Mouse (Mus musculus) naive thymus-derived CD4-positive, alpha-beta T cell, adult 2 months (primary cell): ENCODE data around the gene St3gal4.

ENCODE experiments used
- DNase-seq: peaks from one replicate; pipeline ENCODE4 v3.0.0-alpha.2; 2011; ENCODE audit warnings: low read depth

Gene St3gal4

DNA sequence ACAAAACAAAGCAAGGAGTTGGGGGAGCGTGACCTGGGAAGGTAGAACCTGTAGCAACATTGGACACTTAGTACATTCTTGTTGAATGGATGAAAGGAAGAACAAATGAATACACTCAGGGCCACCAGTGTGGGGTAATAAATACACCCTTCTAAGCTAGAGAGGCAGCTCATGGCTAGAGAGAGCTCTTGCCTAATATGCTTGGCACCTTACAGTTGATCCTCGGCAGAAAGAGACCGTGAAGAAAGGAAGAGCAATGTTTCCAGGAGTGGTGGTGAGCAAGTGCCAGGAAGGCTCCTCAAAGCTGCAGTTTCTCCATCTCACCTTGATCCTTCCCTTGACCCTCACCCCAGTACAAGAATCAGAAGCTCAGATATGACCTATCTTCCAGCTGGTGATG is 9.5 kb upstream of the St3gal4 start:
- DNase-seq, result no peak

DNA sequence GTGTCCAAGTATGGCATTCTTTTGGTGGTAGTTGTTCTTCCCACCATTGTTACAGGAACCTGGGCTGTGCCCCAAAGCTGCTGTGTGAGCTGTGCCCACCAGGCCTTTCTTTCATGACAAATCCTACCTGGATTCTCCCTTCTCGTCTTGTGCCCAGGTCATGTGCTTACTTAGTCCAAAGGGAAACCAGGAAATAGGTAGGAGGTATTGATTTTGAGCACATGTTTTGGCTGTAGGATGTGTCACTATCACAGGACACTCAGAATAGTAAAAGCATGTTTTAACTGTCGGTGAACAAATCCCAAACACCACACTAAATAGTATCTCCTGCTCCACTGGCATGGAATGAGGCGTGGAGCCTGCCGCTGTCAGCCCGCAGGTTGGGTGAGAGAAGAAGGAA is 8.5 kb upstream of the St3gal4 start:
- DNase-seq, result no peak

DNA sequence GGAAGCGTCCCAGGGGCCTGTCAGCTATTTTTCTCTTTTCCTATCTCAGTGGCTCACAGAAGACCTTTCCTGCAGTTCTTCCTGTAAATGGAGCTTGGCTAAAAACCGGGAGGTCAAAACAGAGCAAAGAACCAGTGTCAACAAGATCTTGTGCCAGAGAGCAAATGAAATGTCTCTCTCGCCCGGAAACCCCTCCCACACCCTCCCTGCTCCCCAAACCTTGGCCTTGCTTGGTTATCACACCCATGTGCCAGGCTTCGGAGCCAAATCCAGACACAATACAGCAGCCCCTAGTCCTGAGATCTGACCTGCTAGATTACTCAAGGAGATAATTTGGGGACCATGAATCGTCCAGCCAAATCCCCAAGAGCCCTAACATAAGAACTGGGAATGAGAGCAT is 8.1 kb upstream of the St3gal4 start:
- no peak for DNase-seq

DNA sequence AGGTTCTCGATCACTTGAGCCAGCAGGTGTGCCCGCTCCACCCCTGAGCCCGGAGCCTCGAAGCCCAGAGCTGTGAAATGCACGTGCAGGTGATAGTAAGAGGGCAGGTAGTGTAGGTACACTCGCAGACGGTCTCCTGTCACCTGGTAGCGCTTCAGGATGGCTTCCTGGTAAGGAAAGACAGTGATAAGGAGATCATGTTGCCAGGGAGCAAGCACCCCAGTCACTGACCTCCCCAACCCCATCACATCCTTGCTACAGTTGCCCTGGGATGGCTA is 5.5 kb upstream of the St3gal4 start:
- DNase-seq, result no peak

DNA sequence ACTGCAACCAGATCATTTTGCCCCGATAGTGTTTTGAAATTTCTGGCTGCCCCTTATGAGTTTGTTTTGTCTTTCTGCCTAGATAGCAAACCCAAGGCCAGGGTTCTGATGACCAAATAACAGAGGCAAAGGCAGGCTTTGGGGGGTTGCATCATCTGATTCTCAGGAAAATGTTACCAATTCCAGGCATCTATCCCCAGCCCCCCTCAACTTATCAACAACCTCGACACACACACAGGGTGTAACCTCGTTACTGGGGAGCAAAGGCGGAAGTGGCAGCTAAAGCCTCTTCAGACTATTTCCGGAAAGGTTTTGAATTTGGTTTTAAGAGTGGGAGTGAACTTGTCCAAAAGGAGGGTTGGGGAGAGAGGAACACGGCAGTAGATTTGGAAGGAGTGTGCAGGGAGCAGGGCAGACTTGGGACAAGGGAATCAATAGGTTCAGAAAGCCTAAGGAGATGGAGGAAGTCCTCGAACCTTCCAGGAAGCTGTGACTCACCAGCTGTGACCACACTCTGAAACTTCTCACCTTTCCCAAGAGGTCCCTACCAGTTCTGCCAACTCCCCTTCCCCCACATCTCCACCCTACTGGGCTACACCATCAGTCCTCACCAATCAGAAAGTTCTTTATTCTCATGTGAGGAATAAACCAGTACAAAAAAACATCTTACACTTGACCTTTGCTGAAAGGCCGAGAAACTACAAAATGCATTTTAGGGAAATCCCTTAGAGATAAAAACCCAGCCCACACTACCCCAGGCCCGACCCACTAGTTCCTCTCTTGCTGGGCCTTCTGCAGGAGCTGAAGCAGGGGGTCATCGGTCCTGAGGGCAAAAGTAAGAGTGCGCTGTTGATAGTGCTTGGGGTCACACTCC is 5.0 kb upstream of the St3gal4 start:
- DNase-seq, result peak; percentile 65

DNA sequence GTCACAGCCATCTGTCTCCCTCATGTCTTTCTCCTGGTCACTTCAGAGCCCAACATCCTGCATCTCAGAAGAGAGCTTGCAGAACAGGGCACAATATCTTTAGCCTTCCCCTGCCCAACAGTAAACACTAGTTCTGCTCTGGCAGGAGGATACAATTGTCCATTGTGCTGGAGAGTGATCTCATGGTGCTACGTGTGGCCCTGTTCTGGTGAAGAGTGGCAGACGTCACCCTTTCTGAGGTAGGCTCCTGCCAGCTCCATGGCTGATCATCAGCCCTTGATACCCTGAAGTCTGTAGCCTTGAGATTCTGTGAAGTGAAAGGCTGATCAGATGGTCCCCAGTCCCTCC is 4.4 kb upstream of the St3gal4 start:
- peak; percentile 39 for DNase-seq

DNA sequence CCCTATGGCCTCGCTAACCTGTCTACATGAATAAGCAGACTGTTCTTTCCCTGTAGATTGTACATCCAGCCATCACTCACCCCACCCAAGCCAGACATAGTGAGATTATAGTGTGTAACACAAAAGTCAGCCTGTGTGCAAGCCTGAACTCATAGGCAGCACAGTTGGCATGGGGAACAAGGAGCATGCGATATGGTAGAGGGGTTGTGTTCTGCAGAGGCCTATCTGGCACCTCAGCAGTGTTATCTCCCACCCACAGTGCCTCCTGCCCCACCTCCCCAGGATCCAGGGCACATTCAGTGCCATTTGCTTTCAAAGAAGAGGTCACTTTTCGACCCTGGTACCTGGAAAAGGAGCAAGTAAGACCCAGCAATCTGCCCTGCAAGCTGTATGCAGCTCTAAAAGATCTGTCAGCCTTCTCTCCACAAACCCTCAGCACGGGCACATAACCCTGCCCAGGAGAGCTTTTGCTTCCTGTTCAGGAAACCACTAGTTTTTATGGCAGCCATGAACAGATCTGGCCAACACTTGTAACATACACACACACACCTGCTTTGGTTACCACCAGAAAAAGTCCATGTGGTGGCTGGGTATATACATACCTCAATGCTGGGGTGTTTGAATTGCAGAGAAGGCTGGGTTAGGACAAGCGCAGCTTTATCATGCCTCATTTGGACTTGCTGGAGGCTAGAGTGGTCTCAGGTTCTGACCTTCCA is 3.6 kb upstream of the St3gal4 start:
- DNase-seq, result peak; percentile 48

DNA sequence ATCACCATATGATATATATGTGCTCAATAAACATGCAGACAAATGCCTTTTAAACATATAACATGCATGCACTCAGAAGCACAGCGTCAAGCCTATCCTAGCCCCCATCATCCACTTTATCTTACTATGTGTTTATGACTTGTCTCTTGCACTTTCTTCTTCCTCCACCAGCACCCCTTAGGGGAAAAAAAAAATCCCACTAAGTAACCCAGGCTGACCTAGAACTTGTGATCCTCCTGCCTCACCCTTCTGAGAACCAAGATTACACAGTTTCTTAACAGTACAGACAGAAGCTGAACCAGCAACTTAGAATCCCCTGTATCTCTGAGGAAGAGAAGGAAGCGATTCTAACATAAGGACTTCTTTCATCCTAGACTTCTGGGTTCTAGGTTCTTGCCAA is 505 bp downstream of the St3gal4 start:
- DNase-seq, result no peak

DNA sequence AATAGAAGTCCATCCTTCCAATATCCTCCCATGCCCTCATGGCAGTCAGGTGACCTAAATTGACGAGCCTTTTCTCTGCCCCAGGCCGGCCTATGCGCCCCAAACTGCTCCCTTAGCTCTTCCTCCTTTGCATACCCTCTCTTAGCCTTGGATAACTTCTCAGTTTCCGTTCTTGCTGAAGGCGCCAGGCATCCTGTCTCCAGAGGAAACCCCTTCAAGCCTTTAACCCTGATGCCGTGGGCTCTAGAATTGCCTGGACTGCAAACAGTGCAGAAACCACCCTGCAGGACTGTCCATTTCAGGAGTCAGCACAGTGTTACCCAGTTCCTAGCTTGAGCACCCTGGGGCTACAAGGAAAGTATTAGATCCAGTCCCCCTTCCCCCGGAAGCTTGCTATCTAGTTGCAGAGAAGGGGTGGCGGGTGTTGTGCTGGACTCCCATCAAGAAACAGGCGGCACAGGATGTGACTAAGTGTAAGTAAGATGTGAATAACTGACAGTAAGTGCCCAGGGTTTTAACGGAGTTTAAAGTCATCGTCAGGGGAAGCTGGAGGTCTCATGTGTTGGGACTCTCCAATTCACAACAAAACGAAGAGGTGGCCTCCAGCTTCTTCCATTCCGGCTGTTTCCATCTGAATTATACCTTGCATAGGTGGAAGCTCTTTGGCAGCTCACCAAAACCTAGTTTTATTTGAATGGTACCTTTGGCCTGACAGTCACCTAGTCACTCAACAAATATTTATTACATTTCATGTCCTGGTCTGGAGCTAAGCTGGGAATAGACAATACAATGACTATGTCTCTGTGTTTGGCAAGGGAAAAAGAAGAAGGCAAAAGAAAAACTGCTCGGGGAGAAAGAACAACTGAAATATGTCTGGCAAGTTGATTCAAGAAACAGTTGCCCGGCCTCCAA is 1.4 kb downstream of the St3gal4 start:
- DNase-seq, result peak; percentile 68

DNA sequence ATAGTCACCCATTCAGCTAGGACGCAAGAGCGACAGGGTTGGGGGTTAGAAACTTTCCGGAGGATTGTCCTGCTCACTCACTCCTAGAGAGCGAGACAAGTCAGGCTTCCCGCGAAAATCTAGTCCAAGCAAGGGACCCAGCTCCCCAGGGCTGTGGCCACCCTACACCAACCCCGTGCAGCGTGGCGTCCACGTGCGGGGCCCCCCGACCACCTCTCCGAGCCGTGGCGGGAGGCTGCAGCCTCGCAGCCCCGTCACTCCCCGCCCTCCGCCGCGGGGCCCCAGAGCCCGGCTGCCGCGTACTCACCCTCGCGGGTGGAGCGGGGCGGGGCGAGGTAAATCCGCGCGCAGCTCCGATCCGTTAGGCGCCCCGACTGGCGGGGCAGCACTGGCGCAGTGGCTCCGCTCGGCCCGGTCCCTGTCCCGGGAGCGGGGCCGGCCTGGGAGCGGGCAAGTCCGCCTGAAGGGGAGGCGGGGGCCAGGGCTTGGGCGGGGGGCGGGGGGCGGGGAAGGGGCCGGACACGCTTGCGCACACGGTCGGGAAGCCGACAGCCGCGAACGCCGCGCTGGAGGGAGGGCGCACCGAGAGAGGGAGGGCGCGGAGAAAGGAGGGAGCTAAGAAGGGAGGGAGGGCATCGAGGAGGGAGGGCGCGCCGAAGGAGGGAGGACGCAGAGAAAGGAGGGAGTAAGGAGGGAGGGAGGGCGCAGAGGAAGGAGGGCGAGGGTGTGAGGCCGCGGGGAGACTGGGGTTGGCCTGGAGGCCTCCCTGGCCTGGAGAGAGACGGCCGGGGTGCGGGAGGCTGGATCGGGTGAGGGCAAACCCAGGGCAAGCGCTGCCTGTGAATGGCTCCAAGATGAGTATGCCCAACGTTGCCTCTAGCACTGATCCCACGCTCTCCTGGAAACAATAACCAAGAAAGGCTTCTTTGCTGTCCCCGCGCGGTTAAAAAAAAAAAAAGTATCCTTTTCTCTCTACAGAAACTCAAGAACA is 2.4 kb downstream of the St3gal4 start:
- peak; percentile 83 for DNase-seq

DNA sequence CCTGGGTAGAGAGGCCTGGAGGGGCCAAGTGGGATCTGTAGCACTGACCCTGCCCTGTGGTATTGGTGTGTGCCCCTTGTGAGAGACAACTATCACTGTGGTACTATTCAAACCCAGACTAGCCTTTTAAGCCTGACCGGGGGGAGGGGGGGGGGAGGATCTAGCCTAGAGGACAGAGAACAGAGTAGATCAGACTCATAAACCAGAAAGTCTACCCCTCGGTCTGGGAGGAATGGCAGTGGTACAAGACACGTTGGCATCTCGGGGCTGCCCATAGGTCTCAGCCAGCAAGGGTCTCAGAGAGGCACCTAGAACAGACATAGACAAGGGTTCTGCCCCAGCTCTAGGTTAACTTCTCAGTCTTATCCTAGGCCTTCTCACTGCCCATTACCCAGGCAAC is 3.3 kb downstream of the St3gal4 start:
- no peak for DNase-seq

DNA sequence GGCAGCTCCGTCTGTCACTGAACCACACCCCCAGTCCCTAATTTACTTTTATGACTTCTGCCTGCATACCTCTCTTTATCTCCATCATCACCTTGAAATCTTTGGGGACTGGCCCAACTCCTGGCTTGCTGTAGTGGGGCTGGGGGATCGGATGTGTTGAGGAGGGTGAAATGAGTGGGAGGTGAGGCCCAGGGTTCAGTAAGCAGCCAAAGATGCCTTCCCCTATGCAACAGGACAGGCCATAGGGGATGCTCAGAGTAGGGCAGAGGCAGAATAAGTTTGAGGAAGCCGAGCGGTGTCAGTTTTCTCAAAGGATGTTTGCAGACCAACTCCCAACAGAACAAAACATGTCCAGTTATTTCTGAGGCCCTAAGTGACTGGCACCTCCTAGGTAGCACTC is 3.8 kb downstream of the St3gal4 start:
- DNase-seq, result no peak

DNA sequence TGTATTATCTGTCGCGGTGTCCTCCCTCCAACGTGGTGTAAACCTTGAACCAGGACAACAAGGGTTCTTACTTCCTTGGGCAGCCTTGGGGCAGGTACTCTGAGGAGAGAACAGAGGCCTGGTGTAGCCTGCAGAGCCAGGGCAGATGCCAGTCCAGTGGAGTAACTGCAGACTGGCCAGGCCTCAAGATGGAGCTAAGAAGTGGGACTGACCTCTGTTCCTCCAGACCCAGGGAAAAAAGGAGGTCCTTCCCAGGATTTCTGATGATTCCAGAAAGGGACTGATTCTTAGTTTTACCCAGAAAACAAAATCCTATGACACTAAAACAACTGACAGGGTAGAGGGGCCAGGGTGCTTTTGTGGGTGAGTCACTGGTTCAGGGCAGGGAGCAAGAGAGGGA is 4.8 kb downstream of the St3gal4 start:
- DNase-seq, result no peak

DNA sequence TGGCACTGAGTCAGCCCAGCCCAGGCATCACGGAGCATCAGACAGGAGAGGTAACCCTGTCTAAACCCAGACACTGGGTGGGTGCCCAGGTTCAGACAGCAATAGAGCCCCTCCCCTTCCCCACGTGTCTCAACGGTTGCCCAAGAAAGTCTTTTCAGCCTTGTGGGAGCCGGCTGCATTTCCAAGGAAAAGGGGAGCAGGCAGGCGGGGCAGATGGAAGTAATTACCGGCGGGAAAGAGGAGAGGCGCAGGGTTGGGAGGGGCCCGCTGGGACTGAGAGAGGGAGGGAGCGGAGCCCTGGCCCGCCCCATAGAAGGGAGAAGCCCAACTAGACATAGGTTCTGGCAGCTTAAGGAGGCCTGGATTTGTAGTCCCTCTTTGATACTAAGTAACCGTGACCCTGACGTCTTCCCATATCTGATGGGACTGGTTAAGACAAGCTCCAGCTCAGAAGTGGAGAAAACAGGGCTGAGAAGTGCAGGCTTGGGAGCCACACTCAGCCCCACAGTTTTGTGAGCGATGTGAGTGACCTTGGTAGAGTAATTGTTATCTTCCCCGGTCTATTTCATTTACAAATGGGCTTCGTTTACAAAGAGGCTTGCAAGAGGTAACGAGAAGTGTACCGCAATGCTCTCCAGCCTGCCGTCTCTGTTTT is 7.0 kb downstream of the St3gal4 start:
- no peak for DNase-seq

DNA sequence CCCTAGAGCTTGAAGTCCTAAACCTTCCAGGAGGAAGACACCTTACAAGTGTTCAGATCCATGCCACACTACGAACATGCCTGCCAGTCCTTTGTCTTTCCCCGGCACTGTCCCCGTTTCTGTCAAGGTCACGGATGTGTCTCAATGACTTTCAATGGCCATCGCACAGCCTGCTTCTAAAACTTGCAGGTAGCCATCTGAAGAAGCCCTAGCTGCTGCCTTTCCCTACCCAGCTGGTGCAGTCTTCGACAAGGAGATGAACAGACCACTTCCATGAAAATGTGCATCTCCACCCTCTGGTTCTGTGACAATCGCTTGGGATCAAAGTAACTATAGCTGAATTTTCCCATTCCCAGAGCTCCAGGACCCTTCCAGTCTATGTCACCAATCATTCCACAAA is 7.6 kb downstream of the St3gal4 start:
- DNase-seq, result no peak

DNA sequence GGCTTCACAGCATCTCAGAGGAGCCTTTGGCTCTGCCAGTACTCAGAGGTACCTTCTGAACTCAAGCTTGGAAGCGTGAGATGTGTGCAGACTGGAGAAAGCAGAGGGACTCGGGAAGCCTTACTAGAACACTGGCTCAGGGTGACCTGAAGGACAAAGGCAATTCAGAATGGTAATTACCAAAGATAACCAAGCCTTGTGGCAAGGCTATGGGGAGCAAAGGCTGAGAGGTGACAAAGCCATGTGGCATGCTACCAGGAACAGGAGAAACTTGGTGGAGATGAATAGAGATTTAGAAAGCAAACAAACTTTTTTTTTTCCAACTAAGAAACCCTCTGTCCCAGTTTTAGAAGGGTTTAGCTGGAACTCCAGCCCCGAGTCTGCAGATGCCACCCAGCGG is 8.5 kb downstream of the St3gal4 start:
- DNase-seq, result no peak

DNA sequence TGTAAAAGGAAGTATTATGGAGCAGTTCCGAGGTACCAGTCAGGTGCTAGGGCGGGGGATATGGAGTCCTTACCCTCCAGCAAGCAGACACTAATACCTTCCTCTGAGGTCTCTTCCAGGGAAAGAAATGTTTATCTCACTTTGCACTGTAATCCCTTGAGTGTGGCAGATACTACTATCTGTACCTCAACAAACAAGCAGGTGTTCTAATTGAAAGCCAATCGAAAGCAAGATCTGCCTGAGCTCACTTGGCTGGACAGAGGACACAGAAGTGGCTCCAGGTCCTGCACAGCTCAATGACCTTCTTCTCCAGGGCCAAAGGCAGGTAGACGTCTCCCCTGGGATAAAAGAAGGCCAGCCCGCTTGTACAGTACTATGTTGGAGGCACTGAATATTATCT is 9.0 kb downstream of the St3gal4 start:
- no peak for DNase-seq

DNA sequence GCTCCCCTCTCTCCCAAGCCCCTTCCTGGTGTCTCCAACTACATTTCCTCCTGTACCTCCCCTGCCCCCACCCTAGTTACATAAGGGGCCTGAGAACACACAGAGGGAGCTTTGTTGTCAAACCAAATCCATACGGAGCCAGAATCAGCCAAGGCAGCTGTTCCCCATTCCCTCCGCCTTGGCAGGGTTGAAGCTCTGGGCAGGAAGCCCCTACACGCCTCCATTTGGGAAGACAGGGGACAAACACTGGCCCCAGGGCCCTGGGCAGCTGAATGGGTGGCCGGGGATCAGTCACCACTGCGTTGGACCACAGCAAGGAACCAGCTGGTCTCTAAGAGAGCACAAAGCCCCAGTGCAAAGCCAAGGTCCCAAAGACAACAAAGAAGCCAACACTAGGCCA is 10.2 kb downstream of the St3gal4 start:
- no peak for DNase-seq

DNA sequence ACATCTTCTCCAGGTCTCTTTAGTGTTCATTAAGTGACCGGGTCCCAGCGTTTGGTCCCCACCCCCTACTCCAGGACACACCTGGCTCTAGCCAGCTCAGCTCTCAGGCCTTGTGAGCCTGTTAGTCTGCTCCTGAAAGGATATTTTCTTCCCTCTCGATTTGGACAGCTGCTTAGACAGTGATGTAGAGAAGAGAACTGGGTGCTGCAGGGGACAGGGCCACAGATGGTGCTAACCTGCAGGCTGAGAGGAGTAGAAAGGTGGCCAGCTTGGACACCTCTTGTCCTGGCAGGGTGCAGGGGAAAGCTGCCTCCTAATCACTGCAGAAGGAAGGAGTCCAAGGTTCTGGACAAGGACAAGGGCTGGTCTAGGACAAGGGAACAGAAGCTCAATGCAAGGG is 11.0 kb downstream of the St3gal4 start:
- no peak for DNase-seq

DNA sequence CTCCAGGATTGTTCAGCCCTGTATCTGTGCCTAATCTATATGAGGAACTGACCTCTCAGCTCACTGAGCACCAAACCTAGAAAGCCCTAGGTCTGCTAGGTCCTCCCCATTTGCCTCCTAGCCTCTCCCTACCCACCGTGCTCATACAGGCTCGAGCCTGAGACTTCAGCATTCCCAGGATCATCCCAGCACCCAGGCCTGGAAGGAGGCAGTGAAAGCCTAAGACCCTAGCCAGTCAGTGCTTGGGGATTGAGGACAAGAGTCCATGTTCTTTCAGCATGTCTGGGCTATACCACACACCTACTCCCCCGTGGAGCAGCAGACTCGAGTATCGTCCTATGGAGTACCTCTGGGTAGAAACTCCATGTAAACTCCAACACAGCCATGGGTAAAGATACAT is 11.7 kb downstream of the St3gal4 start:
- DNase-seq, result no peak
